9 mouse cellular contexts compared by ENCODE assay signal in genomic region chr7:25025855-25026439, GRCm38 (mm10). TPM values are rescaled to one million over a fixed set of nuclear protein-coding genes. Genes with fewer than 3 reads are reported as not detected.
DNase-seq lines count a peak whose midpoint lies in the region; ATAC-seq lines count a peak whose summit lies in the region.
"Had no signal": no experiment of that assay in that cellular context is flagged by ENCODE, and none has a peak within 500 bp of the region (broad histone marks: within the 10 kb centered on the region; RNA-seq: fewer than 3 reads in every experiment).

No protein-coding gene starts in this region.

- peaks cover 7% of the 10 kb centered on the region for H3K4me1 ChIP-seq in heart, embryonic 15.5 days (replicated peaks)
- H3K4me1 ChIP-seq in midbrain, embryonic 14.5 days (ENCODE audit: control insufficient read depth, insufficient read depth, low read length): no peaks in the 10 kb centered on the region
- H3K4me1 ChIP-seq in midbrain, embryonic 13.5 days (replicated peaks): no peaks in the 10 kb centered on the region

- H3K4me2 ChIP-seq in heart, embryonic 15.5 days: no peak overlapping the region
- no peak overlapping the region for H3K4me2 ChIP-seq in midbrain, embryonic 14.5 days (ENCODE audit: low read length)
- H3K4me2 ChIP-seq in midbrain, embryonic 13.5 days (replicated peaks): no peak overlapping the region

- no peaks in the 10 kb centered on the region for H3K27me3 ChIP-seq in heart, embryonic 15.5 days
- H3K27me3 ChIP-seq in midbrain, embryonic 14.5 days (ENCODE audit: control insufficient read depth, insufficient read depth, low read length): no peaks in the 10 kb centered on the region
- H3K27me3 ChIP-seq in midbrain, embryonic 13.5 days: no peaks in the 10 kb centered on the region

- no peaks in the 10 kb centered on the region for H3K9me3 ChIP-seq in heart, embryonic 15.5 days (replicated peaks)
- H3K9me3 ChIP-seq in midbrain, embryonic 14.5 days (ENCODE audit: control insufficient read depth, low read length): no peaks in the 10 kb centered on the region
- no peaks in the 10 kb centered on the region for H3K9me3 ChIP-seq in midbrain, embryonic 13.5 days

- H3K4me3 ChIP-seq in heart, embryonic 15.5 days: no peak overlapping the region
- no peak overlapping the region for H3K4me3 ChIP-seq in midbrain, embryonic 14.5 days (replicated peaks; ENCODE audit: low read depth, low read length)
- no peak overlapping the region for H3K4me3 ChIP-seq in midbrain, embryonic 13.5 days (replicated peaks)

- WGBS in heart, embryonic 15.5 days: 55% methylated on average over 10 of the region's 10 CpGs
- WGBS in midbrain, embryonic 14.5 days: 60% methylated on average over 10 of the region's 10 CpGs
- WGBS in midbrain, embryonic 13.5 days: 58% methylated on average over 10 of the region's 10 CpGs

- H3K9ac ChIP-seq in heart, embryonic 15.5 days: no peak overlapping the region
- no peak overlapping the region for H3K9ac ChIP-seq in midbrain, embryonic 14.5 days (replicated peaks; ENCODE audit: low read length)
- H3K9ac ChIP-seq in midbrain, embryonic 13.5 days (replicated peaks): no peak overlapping the region

- no peak for DNase-seq in heart, adult 11 months
- peak; percentile 37 for DNase-seq in midbrain, embryonic 14.5 days
- peak; percentile 68 for DNase-seq in adipocyte (ENCODE audit: low spot score)
- peak; percentile 29 for DNase-seq in lung, postnatal 36 days
- no peak for DNase-seq in layer of hippocampus, adult 9-10 months (ENCODE audit: low spot score)
- DNase-seq: kidney, postnatal 14 days had no signal

- ATAC-seq in heart, embryonic 15.5 days (replicated peaks; ENCODE audit: insufficient number of reproducible peaks, insufficient read depth, low FRiP score, low read depth): 0 out of 2 replicates have a peak, but pooled peaks have one; percentile 20
- ATAC-seq in midbrain, embryonic 14.5 days (ENCODE audit: low FRiP score, low TSS enrichment): no peak
- no peak for ATAC-seq in midbrain, embryonic 13.5 days
- no peak for ATAC-seq in CD4-positive, CD25-positive, alpha-beta regulatory T cell, adult 4 months

- no peak overlapping the region for H3K27ac ChIP-seq in heart, embryonic 15.5 days
- H3K27ac ChIP-seq in midbrain, embryonic 14.5 days (replicated peaks; ENCODE audit: low read depth, low read length): no peak overlapping the region
- no peak overlapping the region for H3K27ac ChIP-seq in midbrain, embryonic 13.5 days

- peaks cover 8% of the 10 kb centered on the region for H3K36me3 ChIP-seq in heart, embryonic 15.5 days
- peaks cover 73% of the 10 kb centered on the region for H3K36me3 ChIP-seq in midbrain, embryonic 14.5 days (ENCODE audit: control insufficient read depth, insufficient read depth, low read length)
- peaks cover 67% of the 10 kb centered on the region for H3K36me3 ChIP-seq in midbrain, embryonic 13.5 days

RNA-seq across cellular contexts. Expression of gene Atp1a3, which starts 20.2 kb away (rescaled TPM):
- polyA plus RNA-seq in heart, embryonic 15.5 days (2015; fragmentation: Nextera tagmentation; extraction: Ambion mirVana): 0.54 and 1.9 TPM in 2 replicates
- polyA plus RNA-seq in midbrain, embryonic 14.5 days (2014; fragmentation: Nextera tagmentation; extraction: Ambion mirVana): 284 and 337 TPM in 2 replicates
- polyA plus RNA-seq in midbrain, embryonic 13.5 days (2015; fragmentation: Nextera tagmentation; extraction: Ambion mirVana): 189 and 195 TPM in 2 replicates
- 1 to 10 TPM; 2.3 TPM for polyA plus RNA-seq in CD4-positive, CD25-positive, alpha-beta regulatory T cell, adult 4 months (2017; shearing (Covaris generic))

RNA-seq across cellular contexts. Expression of gene Grik5, which starts 46.2 kb away (rescaled TPM):
- polyA plus RNA-seq in heart, embryonic 15.5 days (2015; fragmentation: Nextera tagmentation; extraction: Ambion mirVana): 2.4 and 4.4 TPM in 2 replicates
- 21.7 and 27.3 TPM in 2 replicates for polyA plus RNA-seq in midbrain, embryonic 14.5 days (2014; fragmentation: Nextera tagmentation; extraction: Ambion mirVana)
- polyA plus RNA-seq in midbrain, embryonic 13.5 days (2015; fragmentation: Nextera tagmentation; extraction: Ambion mirVana): 14.0 and 19.4 TPM in 2 replicates
- polyA plus RNA-seq in CD4-positive, CD25-positive, alpha-beta regulatory T cell, adult 4 months (2017; shearing (Covaris generic)): 1 to 10 TPM; 4.1 to 4.5 TPM

RNA-seq across cellular contexts. Expression of gene Zfp574, which starts 46.4 kb away (rescaled TPM):
- 15.4 and 23.0 TPM in 2 replicates for polyA plus RNA-seq in heart, embryonic 15.5 days (2015; fragmentation: Nextera tagmentation; extraction: Ambion mirVana)
- 24.9 and 33.0 TPM in 2 replicates for polyA plus RNA-seq in midbrain, embryonic 14.5 days (2014; fragmentation: Nextera tagmentation; extraction: Ambion mirVana)
- polyA plus RNA-seq in midbrain, embryonic 13.5 days (2015; fragmentation: Nextera tagmentation; extraction: Ambion mirVana): 36.1 and 36.4 TPM in 2 replicates
- 10 to 100 TPM; 11.3 to 15.1 TPM for polyA plus RNA-seq in CD4-positive, CD25-positive, alpha-beta regulatory T cell, adult 4 months (2017; shearing (Covaris generic))

RNA-seq across cellular contexts. Expression of gene Rabac1, which starts 53.4 kb away (rescaled TPM):
- 211 and 225 TPM in 2 replicates for polyA plus RNA-seq in heart, embryonic 15.5 days (2015; fragmentation: Nextera tagmentation; extraction: Ambion mirVana)
- 234 and 311 TPM in 2 replicates for polyA plus RNA-seq in midbrain, embryonic 14.5 days (2014; fragmentation: Nextera tagmentation; extraction: Ambion mirVana)
- 171 and 176 TPM in 2 replicates for polyA plus RNA-seq in midbrain, embryonic 13.5 days (2015; fragmentation: Nextera tagmentation; extraction: Ambion mirVana)
- 100 to 1,000 TPM; 187 to 237 TPM for polyA plus RNA-seq in CD4-positive, CD25-positive, alpha-beta regulatory T cell, adult 4 months (2017; shearing (Covaris generic))

Comparison
In these comparisons a context has a peak if more than half of its experiments do, and no peak if none do; other contexts are left out.
1. DNase-seq: peak in midbrain, embryonic 14.5 days (single experiment), adipocyte (single experiment) and lung, postnatal 36 days (single experiment); none in heart, adult 11 months (single experiment) and layer of hippocampus, adult 9-10 months (single experiment).
2. RNA of gene Atp1a3, which starts 20.2 kb away (polyA plus RNA-seq): 284 to 337 TPM in midbrain, embryonic 14.5 days and 189 to 195 TPM in midbrain, embryonic 13.5 days; 2.3 TPM in CD4-positive, CD25-positive, alpha-beta regulatory T cell, adult 4 months and 0.54 to 1.9 TPM in heart, embryonic 15.5 days; every median in the first group is over 10 times any median in the second.